ENCODE assay signal across 12 mouse cellular contexts in genomic region chr3:152721301-152721700, GRCm38 (mm10). TPM values are rescaled to one million over a fixed set of nuclear protein-coding genes. Genes with fewer than 3 reads are reported as not detected.
A peak's percentile ranks its signal among the peaks of the same experiment; 100 is the strongest.
DNase-seq lines count a peak whose midpoint lies in the region; ATAC-seq and TF ChIP-seq lines count a peak whose summit lies in the region.
"Had no signal": no experiment of that assay in that cellular context is flagged by ENCODE, and none has a peak within 500 bp of the region (broad histone marks: within the 10 kb centered on the region; RNA-seq: fewer than 3 reads in every experiment).

No protein-coding gene starts in this region.

- H3K36me3 ChIP-seq in liver, adult 2 months (ENCODE audit: control insufficient read depth, insufficient read depth, low read length): peaks cover 4% of the 10 kb centered on the region; the same call in 1 of the 2 replicates
- H3K36me3 ChIP-seq in liver, embryonic 12.5 days: peaks cover 18% of the 10 kb centered on the region
- H3K36me3 ChIP-seq in MEL (ENCODE audit: control insufficient read depth in 1 of 2, insufficient read depth in 2 of 2, low read length in 2 of 2): 0 out of 4 replicates have a peak, but pooled peaks cover 0 to 1% of the 10 kb centered on the region in 2 experiments
- H3K36me3 ChIP-seq in liver, postnatal 0 days (replicated peaks; ENCODE audit: insufficient read depth, low read length): peaks cover 4% of the 10 kb centered on the region; the same call in 1 of the 2 replicates

- H3K4me1 ChIP-seq in cerebellum, adult 2 months (ENCODE audit: control insufficient read depth, insufficient read depth, low read length): 0 out of 2 replicates have a peak, but pooled peaks cover 4% of the 10 kb centered on the region
- H3K4me1 ChIP-seq in liver, adult 2 months (ENCODE audit: control insufficient read depth, insufficient read depth, low read length): no peaks in the 10 kb centered on the region
- H3K4me1 ChIP-seq in liver, embryonic 12.5 days: no peaks in the 10 kb centered on the region
- no peaks in the 10 kb centered on the region for H3K4me1 ChIP-seq in MEL (ENCODE audit: control insufficient read depth in 1 of 2, insufficient read depth in 2 of 2, low read length in 2 of 2)
- H3K4me1 ChIP-seq in liver, postnatal 0 days (ENCODE audit: insufficient read depth): no peaks in the 10 kb centered on the region
- H3K4me1 ChIP-seq: forebrain, embryonic 10.5 days had no signal

- no peaks in the 10 kb centered on the region for H3K27me3 ChIP-seq in cerebellum, adult 2 months (ENCODE audit: control insufficient read depth, insufficient read depth, low read length)
- H3K27me3 ChIP-seq in liver, adult 2 months (ENCODE audit: control insufficient read depth, insufficient read depth, low read length): no peaks in the 10 kb centered on the region
- H3K27me3 ChIP-seq in liver, embryonic 12.5 days (replicated peaks): no peaks in the 10 kb centered on the region
- no peaks in the 10 kb centered on the region for H3K27me3 ChIP-seq in MEL (ENCODE audit: control insufficient read depth in 1 of 2, insufficient read depth in 2 of 2, low read length in 2 of 2)
- no peaks in the 10 kb centered on the region for H3K27me3 ChIP-seq in liver, postnatal 0 days (ENCODE audit: insufficient read depth, low read length)
- H3K27me3 ChIP-seq: heart, embryonic 13.5 days had no signal

- H3K9me3 ChIP-seq in liver, embryonic 12.5 days (replicated peaks): no peaks in the 10 kb centered on the region
- no peaks in the 10 kb centered on the region for H3K9me3 ChIP-seq in MEL (replicated peaks; ENCODE audit: insufficient read depth, low read length)
- no peaks in the 10 kb centered on the region for H3K9me3 ChIP-seq in liver, postnatal 0 days (ENCODE audit: low read length)
- H3K9me3 ChIP-seq: forebrain, embryonic 10.5 days; heart, embryonic 13.5 days had no signal

- ATAC-seq in liver, embryonic 12.5 days: no peak
- no peak for ATAC-seq in liver, postnatal 0 days

- TF ChIP-seq EP300 in MEL (IDR thresholded peaks at IDR 0.05; ENCODE audit: low read depth in 1 of 2, low read length in 2 of 2): no peak
- no peak for TF ChIP-seq EP300 in liver, postnatal 0 days (IDR thresholded peaks at IDR 0.05; ENCODE audit: low read depth)

- peaks cover 4% of the 10 kb centered on the region; the same call in 1 of the 2 replicates for H3K79me2 ChIP-seq in liver, adult 2 months (ENCODE audit: control insufficient read depth, insufficient read depth, low read length)
- H3K79me2 ChIP-seq in MEL (ENCODE audit: control insufficient read depth, insufficient read depth, low read length, poor library complexity): no peaks in the 10 kb centered on the region

- peak; percentile 26; the same call in 1 of the 2 replicates for TF ChIP-seq CTCF in cerebellum, adult 2 months (IDR thresholded peaks at IDR 0.05; ENCODE audit: borderline replicate concordance, insufficient read depth, low read depth, low read length)
- TF ChIP-seq CTCF in liver, adult 2 months (IDR thresholded peaks at IDR 0.05; ENCODE audit: low read depth, low read length): peak; percentile 58
- TF ChIP-seq CTCF in MEL (IDR thresholded peaks at IDR 0.05 in 2 of 3, conservative IDR thresholded peaks at IDR 0.05 in 1 of 3; ENCODE audit: control insufficient read depth in 1 of 3, insufficient read depth in 1 of 3, low read depth in 2 of 3, low read length in 3 of 3, poor library complexity in 1 of 3, severe bottlenecking in 1 of 3): peak; percentile 40 to 61 (median 48)
- peak; percentile 60 for TF ChIP-seq CTCF in liver, postnatal 0 days (IDR thresholded peaks at IDR 0.05; ENCODE audit: low read depth)

- H3K4me3 ChIP-seq in cerebellum, adult 2 months (replicated peaks; ENCODE audit: insufficient read depth, low read depth, low read length): no peak overlapping the region
- no peak overlapping the region for H3K4me3 ChIP-seq in liver, adult 2 months (ENCODE audit: insufficient read depth, low read depth, low read length)
- no peak overlapping the region for H3K4me3 ChIP-seq in liver, embryonic 12.5 days
- no peak overlapping the region for H3K4me3 ChIP-seq in MEL (ENCODE audit: control insufficient read depth in 1 of 2, insufficient read depth in 1 of 2, low read depth in 2 of 2, low read length in 2 of 2)
- H3K4me3 ChIP-seq in liver, postnatal 0 days (ENCODE audit: low read depth, low read length): no peak overlapping the region
- H3K4me3 ChIP-seq: forebrain, embryonic 10.5 days; heart, embryonic 13.5 days had no signal

- 82% methylated on average over 6 of the region's 6 CpGs for WGBS in cerebellum, adult 2 months
- WGBS in liver, adult 2 months: 91% methylated on average over 6 of the region's 6 CpGs
- WGBS in liver, embryonic 12.5 days (ENCODE audit: insufficient replicate concordance): 73% methylated on average over 6 of the region's 6 CpGs
- 77% methylated on average over 6 of the region's 6 CpGs for WGBS in liver, postnatal 0 days (ENCODE audit: insufficient replicate concordance)

- no peak overlapping the region for H3K9ac ChIP-seq in liver, adult 2 months (ENCODE audit: low read depth, low read length)
- H3K9ac ChIP-seq in liver, embryonic 12.5 days: no peak overlapping the region
- no peak overlapping the region for H3K9ac ChIP-seq in MEL (ENCODE audit: control insufficient read depth, low read depth, low read length, poor library complexity, severe bottlenecking)
- H3K9ac ChIP-seq in liver, postnatal 0 days (replicated peaks): no peak overlapping the region
- H3K9ac ChIP-seq: heart, embryonic 13.5 days had no signal

- H3K27ac ChIP-seq in cerebellum, adult 2 months (ENCODE audit: insufficient read depth, low read length): no peak overlapping the region
- H3K27ac ChIP-seq in liver, adult 2 months (replicated peaks; ENCODE audit: insufficient read depth, low read depth, low read length): no peak overlapping the region
- H3K27ac ChIP-seq in liver, embryonic 12.5 days: no peak overlapping the region
- H3K27ac ChIP-seq in MEL (ENCODE audit: control insufficient read depth, low read depth, low read length): no peak overlapping the region
- no peak overlapping the region for H3K27ac ChIP-seq in liver, postnatal 0 days (ENCODE audit: low read depth)
- H3K27ac ChIP-seq: forebrain, embryonic 10.5 days; heart, embryonic 13.5 days had no signal

- peak; percentile 28 for TF ChIP-seq RAD21 in MEL (IDR thresholded peaks at IDR 0.05; ENCODE audit: low read depth, low read length)

- TF ChIP-seq POLR2A in cerebellum, adult 2 months (IDR thresholded peaks at IDR 0.05; ENCODE audit: borderline replicate concordance, insufficient read depth, low read length): no peak
- no peak for TF ChIP-seq POLR2A in liver, adult 2 months (IDR thresholded peaks at IDR 0.05; ENCODE audit: extremely low read depth, insufficient read depth, low read length)
- no peak for TF ChIP-seq POLR2A in MEL (IDR thresholded peaks at IDR 0.05; ENCODE audit: control insufficient read depth in 1 of 2, insufficient read depth in 1 of 2, low read depth in 1 of 2, low read length in 2 of 2, poor library complexity in 1 of 2)

- no peak for DNase-seq in cerebellum, adult 2 months
- DNase-seq in cerebellum, postnatal 14 days: no peak
- no peak for DNase-seq in liver, adult 2 months (ENCODE audit: extremely low read depth, low read depth, low spot score)
- DNase-seq in MEL (ENCODE audit: low read depth, low spot score): peak; percentile 31
- peak; percentile 25 for DNase-seq in liver, postnatal 0 days
- DNase-seq in yolk sac, embryonic 10.5 days (ENCODE audit: low spot score): no peak
- no peak for DNase-seq in left cerebral cortex, adult 9 months (ENCODE audit: low spot score in 2 of 2)
- DNase-seq: layer of hippocampus, adult 9-11 months; retina, postnatal 1 day had no signal

- H3K4me2 ChIP-seq in liver, embryonic 12.5 days: no peak overlapping the region
- no peak overlapping the region for H3K4me2 ChIP-seq in liver, postnatal 0 days (ENCODE audit: low read depth, low read length)
- H3K4me2 ChIP-seq: heart, embryonic 13.5 days had no signal

TF ChIP-seq in MEL, 35 proteins besides CTCF, POLR2A, EP300 and RAD21:
- TF ChIP-seq SMC3 (IDR thresholded peaks at IDR 0.05; ENCODE audit: low read depth, low read length) (peak; percentile 38), TAL1 (IDR thresholded peaks at IDR 0.05; ENCODE audit: low read length) (no peak)

RNA-seq across cellular contexts. Expression of gene Pigk, which starts 7.4 kb away (rescaled TPM):
- 34.4 and 37.1 TPM in 2 replicates for polyA plus RNA-seq in cerebellum, adult 2 months (2012; rRNA removed)
- 23.7 and 27.1 TPM in 2 replicates for total RNA-seq in liver, adult 2 months (2014; rRNA removed)
- polyA plus RNA-seq in liver, adult 2 months (2012; rRNA removed): 13.9 and 14.1 TPM in 2 replicates
- 24.9 and 34.5 TPM in 2 replicates for polyA plus RNA-seq in liver, embryonic 12.5 days (2016; fragmentation: Nextera tagmentation; extraction: Ambion mirVana)
- 17.8 and 19.3 TPM in 2 replicates for total RNA-seq in MEL (2012; rRNA removed)
- 10 to 100 TPM in 1 of 2 experiments, not detected in 1; 14.6 TPM for polyA plus RNA-seq in MEL (2012; ENCODE audit: insufficient read depth in 1 of 2, insufficient read length in 2 of 2, low read depth in 1 of 2, low replicate concordance in 2 of 2, missing spikeins in 1 of 2)
- polyA plus RNA-seq in liver, postnatal 0 days (2015; fragmentation: Nextera tagmentation; extraction: Ambion mirVana): 22.2 and 23.8 TPM in 2 replicates

RNA-seq across cellular contexts. Expression of gene Ak5, which starts 53.1 kb away (rescaled TPM):
- 8.1 and 9.7 TPM in 2 replicates for polyA plus RNA-seq in cerebellum, adult 2 months (2012; rRNA removed)
- total RNA-seq in liver, adult 2 months (2014; rRNA removed): 0.07 TPM in 1 of 2 replicates, not detected in the other
- 0.12 TPM in 1 of 2 replicates, not detected in the other for polyA plus RNA-seq in liver, adult 2 months (2012; rRNA removed)
- 1.1 TPM in 2 replicates for polyA plus RNA-seq in liver, embryonic 12.5 days (2016; fragmentation: Nextera tagmentation; extraction: Ambion mirVana)
- total RNA-seq in MEL (2012; rRNA removed): 0.03 and 0.31 TPM in 2 replicates
- polyA plus RNA-seq in MEL (2012; ENCODE audit: insufficient read depth in 1 of 2, insufficient read length in 2 of 2, low read depth in 1 of 2, low replicate concordance in 2 of 2, missing spikeins in 1 of 2): under 1 TPM in 1 of 2 experiments, not detected in 1; 0.06 TPM
- 0.11 and 0.13 TPM in 2 replicates for polyA plus RNA-seq in liver, postnatal 0 days (2015; fragmentation: Nextera tagmentation; extraction: Ambion mirVana)

Comparison
In these comparisons a context has a peak if more than half of its experiments do, and no peak if none do; other contexts are left out.
1. DNase-seq: peak in MEL (single experiment) and liver, postnatal 0 days (single experiment); none in cerebellum, adult 2 months (0 of 2), cerebellum, postnatal 14 days (0 of 2), liver, adult 2 months (single experiment), yolk sac, embryonic 10.5 days (single experiment) and left cerebral cortex, adult 9 months (0 of 2).
2. Peak in every context shown above with its lines, with median percentiles within 50 percentile points of each other: CTCF ChIP-seq.